ENCODE assay signal across 9 mouse cellular contexts in the genomic region with DNA sequence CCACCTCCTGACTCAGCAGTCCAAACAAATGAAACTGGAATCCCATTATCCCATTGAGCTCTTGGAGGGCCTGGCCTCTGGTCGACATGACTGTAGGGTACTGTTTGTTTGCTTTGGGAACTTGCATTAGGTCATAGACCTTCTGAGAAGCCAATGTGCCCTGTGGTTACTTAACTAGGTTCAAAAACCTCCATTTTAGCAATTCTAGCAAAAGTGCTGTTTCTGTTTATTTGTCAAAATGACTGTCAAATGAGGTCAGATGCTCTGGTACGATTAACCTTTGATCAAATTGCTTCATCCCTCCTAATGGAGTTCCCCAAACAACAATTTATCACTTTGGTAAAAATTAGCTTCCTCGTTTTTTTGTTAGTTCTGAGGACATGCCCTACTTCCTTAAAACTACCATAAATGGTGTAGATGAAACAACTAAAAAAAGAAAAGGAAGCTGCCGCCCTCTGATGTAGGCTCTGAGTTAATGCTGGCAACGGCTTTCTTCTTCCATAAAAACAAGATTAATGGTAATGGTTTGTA. TPM values are rescaled to one million over a fixed set of nuclear protein-coding genes. Genes with fewer than 3 reads are reported as not detected.
DNase-seq lines count a peak whose midpoint lies in the region; ATAC-seq and TF ChIP-seq lines count a peak whose summit lies in the region.
"Had no signal": no experiment of that assay in that cellular context is flagged by ENCODE, and none has a peak within 500 bp of the region (broad histone marks: within the 10 kb centered on the region; RNA-seq: fewer than 3 reads in every experiment).

No protein-coding gene starts in this region.

- no peak for ATAC-seq in erythroblast, adult 5-6 weeks (replicated peaks; ENCODE audit: low FRiP score, poor library complexity, severe bottlenecking)

- H3K27ac ChIP-seq in MEL (ENCODE audit: control insufficient read depth, low read depth, low read length), result peak overlapping the region; percentile 98

- H3K9me3 ChIP-seq in erythroblast, embryonic 14.5 days (ENCODE audit: control insufficient read depth, low read length), result peaks cover 3% of the 10 kb centered on the region; the same call in 1 of the 2 replicates
- no peaks in the 10 kb centered on the region for H3K9me3 ChIP-seq in MEL (replicated peaks; ENCODE audit: insufficient read depth, low read length)
- H3K9me3 ChIP-seq: G1E had no signal

- peak overlapping the region; percentile 74 for H3K4me3 ChIP-seq in erythroblast, embryonic 14.5 days (replicated peaks)
- H3K4me3 ChIP-seq in MEL (ENCODE audit: control insufficient read depth in 1 of 2, insufficient read depth in 1 of 2, low read depth in 2 of 2, low read length in 2 of 2), result peak overlapping the region; percentile 15 to 30; a peak in 3 of 4 replicates

- TF ChIP-seq CTCF in MEL (IDR thresholded peaks at IDR 0.05 in 2 of 3, conservative IDR thresholded peaks at IDR 0.05 in 1 of 3; ENCODE audit: control insufficient read depth in 1 of 3, insufficient read depth in 1 of 3, low read depth in 2 of 3, low read length in 3 of 3, poor library complexity in 1 of 3, severe bottlenecking in 1 of 3), result peak in 1 of 3 experiments; percentile 37; a peak in 2 of 6 replicates

- peak; percentile 85 for DNase-seq in MEL (ENCODE audit: low read depth, low spot score)
- DNase-seq in kidney, adult 8-10 months, result peak; percentile 69 to 87
- peak; percentile 61 for DNase-seq in lung, postnatal 25 days (ENCODE audit: low spot score)
- DNase-seq in layer of hippocampus, postnatal 25 days (ENCODE audit: extremely low spot score in 1 of 2, low spot score in 1 of 2), result no peak
- DNase-seq in layer of hippocampus, adult 18-20 months (ENCODE audit: low spot score in 2 of 2), result no peak
- DNase-seq in layer of hippocampus, adult 8-10 months (ENCODE audit: low spot score in 2 of 2), result no peak

- H3K9ac ChIP-seq in MEL (ENCODE audit: control insufficient read depth, low read depth, low read length, poor library complexity, severe bottlenecking), result peak overlapping the region; percentile 63

- peaks cover 78% of the 10 kb centered on the region for H3K36me3 ChIP-seq in erythroblast, embryonic 14.5 days (ENCODE audit: control insufficient read depth)
- peaks cover 0 to 50% of the 10 kb centered on the region in 2 experiments; a peak in 2 of 4 replicates for H3K36me3 ChIP-seq in MEL (ENCODE audit: control insufficient read depth in 1 of 2, insufficient read depth in 2 of 2, low read length in 2 of 2)

- H3K79me2 ChIP-seq in MEL (ENCODE audit: control insufficient read depth, insufficient read depth, low read length, poor library complexity), result peaks cover 21% of the 10 kb centered on the region

- peak; percentile 44 for TF ChIP-seq RAD21 in MEL (IDR thresholded peaks at IDR 0.05; ENCODE audit: low read depth, low read length)

- TF ChIP-seq POLR2A in MEL (IDR thresholded peaks at IDR 0.05; ENCODE audit: control insufficient read depth in 1 of 2, insufficient read depth in 1 of 2, low read depth in 1 of 2, low read length in 2 of 2, poor library complexity in 1 of 2), result no peak; a peak in 1 of 4 replicates

- peak; percentile 80 to 84 for TF ChIP-seq EP300 in MEL (IDR thresholded peaks at IDR 0.05; ENCODE audit: low read depth in 1 of 2, low read length in 2 of 2)

- H3K4me1 ChIP-seq in erythroblast, embryonic 14.5 days (ENCODE audit: control insufficient read depth), result peaks cover 79% of the 10 kb centered on the region
- peaks cover 25 to 55% of the 10 kb centered on the region in 2 experiments for H3K4me1 ChIP-seq in MEL (ENCODE audit: control insufficient read depth in 1 of 2, insufficient read depth in 2 of 2, low read length in 2 of 2)

- no peaks in the 10 kb centered on the region for H3K27me3 ChIP-seq in erythroblast, embryonic 14.5 days (ENCODE audit: control insufficient read depth)
- H3K27me3 ChIP-seq in MEL (ENCODE audit: control insufficient read depth in 1 of 2, insufficient read depth in 2 of 2, low read length in 2 of 2), result no peaks in the 10 kb centered on the region

TF ChIP-seq in MEL, 35 proteins besides CTCF, POLR2A, EP300 and RAD21 (continues in another document):
- peak; percentile 53; the same call in 1 of the 2 replicates for TF ChIP-seq MXI1 (IDR thresholded peaks at IDR 0.05; ENCODE audit: low read depth, low read length)
- peak; percentile 77 for TF ChIP-seq ELF1 (IDR thresholded peaks at IDR 0.05; ENCODE audit: low read depth, low read length)
- peak; percentile 75 for TF ChIP-seq MYC (IDR thresholded peaks at IDR 0.05; ENCODE audit: low read depth, low read length)
- peak; percentile 48 for TF ChIP-seq MYB (IDR thresholded peaks at IDR 0.05; ENCODE audit: low read depth, low read length)
- no peak for TF ChIP-seq SMC3 (IDR thresholded peaks at IDR 0.05; ENCODE audit: low read depth, low read length)
- TF ChIP-seq MAFK (IDR thresholded peaks at IDR 0.05; ENCODE audit: borderline replicate concordance, low read depth, low read length), result peak; percentile 56; the same call in 1 of the 2 replicates
- TF ChIP-seq E2F4 (IDR thresholded peaks at IDR 0.05; ENCODE audit: borderline replicate concordance, low read depth, low read length), result no peak
- no peak for TF ChIP-seq ZMIZ1 (IDR thresholded peaks at IDR 0.05; ENCODE audit: low read depth, low read length)
- no peak for TF ChIP-seq KAT2A (conservative IDR thresholded peaks at IDR 0.05; ENCODE audit: low read depth, low read length)
- no peak; the same call in none of the 2 replicates for TF ChIP-seq TCF12 (IDR thresholded peaks at IDR 0.05; ENCODE audit: low read depth, low read length)
- no peak for TF ChIP-seq BHLHE40 (IDR thresholded peaks at IDR 0.05; ENCODE audit: borderline replicate concordance, low read depth, low read length)
- TF ChIP-seq GATA1 (IDR thresholded peaks at IDR 0.05; ENCODE audit: low read depth, low read length), result peak; percentile 77
- 0 out of 2 replicates have a peak, but pooled peaks have one; percentile 47 for TF ChIP-seq TBP (IDR thresholded peaks at IDR 0.05; ENCODE audit: low read depth, low read length)
- TF ChIP-seq JUND (IDR thresholded peaks at IDR 0.05; ENCODE audit: low read depth, low read length), result no peak
- TF ChIP-seq TAL1 (IDR thresholded peaks at IDR 0.05; ENCODE audit: low read length), result peak; percentile 30; the same call in 1 of the 2 replicates

RNA-seq across cellular contexts. Expression of a gene that starts 3.7 kb away (rescaled TPM):
- 533 and 609 TPM in 2 replicates for polyA plus RNA-seq in erythroblast, embryonic 14.5 days (2012)
- 5,168 and 5,395 TPM in 2 replicates for total RNA-seq in erythroblast, adult 5-6 weeks (2015; ENCODE audit: low replicate concordance)
- total RNA-seq in erythroblast, adult 5-6 weeks (2017; ENCODE audit: low replicate concordance), result 4,534 and 5,176 TPM in 2 replicates
- 1,163 and 1,351 TPM in 2 replicates for total RNA-seq in MEL (2012; rRNA removed)
- polyA plus RNA-seq in MEL (2012; ENCODE audit: insufficient read depth in 1 of 2, insufficient read length in 2 of 2, low read depth in 1 of 2, low replicate concordance in 2 of 2, missing spikeins in 1 of 2), result 1,000 to 10,000 TPM; 1,085 to 1,266 TPM
- total RNA-seq in layer of hippocampus, postnatal 25 days (2021), result 10 to 100 TPM; 64.8 to 76.7 TPM
- 10 to 100 TPM; 58.5 to 70.8 TPM for total RNA-seq in layer of hippocampus, adult 18-20 months (2021)
- 100 to 1,000 TPM in 1 of 4 experiments, 10 to 100 TPM in 3; 57.7 to 113 (median 78.2) TPM for total RNA-seq in layer of hippocampus, adult 8-10 months (2022)

RNA-seq across cellular contexts. Expression of a gene that starts 5.3 kb away (rescaled TPM):
- 16.0 and 23.8 TPM in 2 replicates for polyA plus RNA-seq in erythroblast, embryonic 14.5 days (2012)
- total RNA-seq in erythroblast, adult 5-6 weeks (2015; ENCODE audit: low replicate concordance), result 158 and 217 TPM in 2 replicates
- 141 and 164 TPM in 2 replicates for total RNA-seq in erythroblast, adult 5-6 weeks (2017; ENCODE audit: low replicate concordance)
- 85.4 and 88.4 TPM in 2 replicates for total RNA-seq in MEL (2012; rRNA removed)
- polyA plus RNA-seq in MEL (2012; ENCODE audit: insufficient read depth in 1 of 2, insufficient read length in 2 of 2, low read depth in 1 of 2, low replicate concordance in 2 of 2, missing spikeins in 1 of 2), result 100 to 1,000 TPM in 1 of 2 experiments, not detected in 1; 128 TPM
- 100 to 1,000 TPM; 102 to 108 TPM for total RNA-seq in layer of hippocampus, postnatal 25 days (2021)
- 100 to 1,000 TPM; 102 to 105 TPM for total RNA-seq in layer of hippocampus, adult 18-20 months (2021)
- 100 to 1,000 TPM; 102 to 124 (median 112) TPM for total RNA-seq in layer of hippocampus, adult 8-10 months (2022)

RNA-seq across cellular contexts. Expression of a gene that starts 36.4 kb away (rescaled TPM):
- 0.16 TPM in 2 replicates for polyA plus RNA-seq in erythroblast, embryonic 14.5 days (2012)
- 6.1 and 9.2 TPM in 2 replicates for total RNA-seq in erythroblast, adult 5-6 weeks (2015; ENCODE audit: low replicate concordance)
- total RNA-seq in erythroblast, adult 5-6 weeks (2017; ENCODE audit: low replicate concordance), result 4.1 and 4.5 TPM in 2 replicates
- total RNA-seq in MEL (2012; rRNA removed), result 3.4 and 4.9 TPM in 2 replicates
- polyA plus RNA-seq in MEL (2012; ENCODE audit: insufficient read depth in 1 of 2, insufficient read length in 2 of 2, low read depth in 1 of 2, low replicate concordance in 2 of 2, missing spikeins in 1 of 2), result 1 to 10 TPM in 1 of 2 experiments, not detected in 1; 7.0 TPM
- 10 to 100 TPM; 36.0 to 37.9 TPM for total RNA-seq in layer of hippocampus, postnatal 25 days (2021)
- total RNA-seq in layer of hippocampus, adult 18-20 months (2021), result 10 to 100 TPM; 29.9 to 31.3 TPM
- 10 to 100 TPM; 31.7 to 39.2 (median 36.8) TPM for total RNA-seq in layer of hippocampus, adult 8-10 months (2022)

RNA-seq across cellular contexts. Expression of a gene that starts 36.4 kb away (rescaled TPM):
- 12.9 and 13.9 TPM in 2 replicates for polyA plus RNA-seq in erythroblast, embryonic 14.5 days (2012)
- 149 and 157 TPM in 2 replicates for total RNA-seq in erythroblast, adult 5-6 weeks (2015; ENCODE audit: low replicate concordance)
- 238 and 268 TPM in 2 replicates for total RNA-seq in erythroblast, adult 5-6 weeks (2017; ENCODE audit: low replicate concordance)
- 80.9 and 83.1 TPM in 2 replicates for total RNA-seq in MEL (2012; rRNA removed)
- 100 to 1,000 TPM in 1 of 2 experiments, not detected in 1; 241 TPM for polyA plus RNA-seq in MEL (2012; ENCODE audit: insufficient read depth in 1 of 2, insufficient read length in 2 of 2, low read depth in 1 of 2, low replicate concordance in 2 of 2, missing spikeins in 1 of 2)
- 100 to 1,000 TPM; 167 to 187 TPM for total RNA-seq in layer of hippocampus, postnatal 25 days (2021)
- total RNA-seq in layer of hippocampus, adult 18-20 months (2021), result 100 to 1,000 TPM; 163 to 172 TPM
- total RNA-seq in layer of hippocampus, adult 8-10 months (2022), result 100 to 1,000 TPM; 157 to 186 (median 166) TPM

RNA-seq across cellular contexts. Expression of a gene that starts 45.7 kb away (rescaled TPM):
- polyA plus RNA-seq in erythroblast, embryonic 14.5 days (2012), result not detected in 2 replicates
- not detected in 2 replicates for total RNA-seq in erythroblast, adult 5-6 weeks (2015; ENCODE audit: low replicate concordance)
- 0.51 TPM in 1 of 2 replicates, not detected in the other for total RNA-seq in erythroblast, adult 5-6 weeks (2017; ENCODE audit: low replicate concordance)
- 0.15 and 0.26 TPM in 2 replicates for total RNA-seq in MEL (2012; rRNA removed)
- under 1 TPM in 1 of 2 experiments, not detected in 1; 0.58 TPM for polyA plus RNA-seq in MEL (2012; ENCODE audit: insufficient read depth in 1 of 2, insufficient read length in 2 of 2, low read depth in 1 of 2, low replicate concordance in 2 of 2, missing spikeins in 1 of 2)
- 10 to 100 TPM; 28.5 to 31.6 TPM for total RNA-seq in layer of hippocampus, postnatal 25 days (2021)
- total RNA-seq in layer of hippocampus, adult 18-20 months (2021), result 10 to 100 TPM; 30.2 to 33.0 TPM
- total RNA-seq in layer of hippocampus, adult 8-10 months (2022), result 10 to 100 TPM; 30.1 to 37.2 (median 34.8) TPM

Comparison
In these comparisons a context has a peak if more than half of its experiments do, and no peak if none do; other contexts are left out.
1. DNase-seq: peak in MEL (single experiment), kidney, adult 8-10 months (2 of 2) and lung, postnatal 25 days (single experiment); none in layer of hippocampus, postnatal 25 days (0 of 2), layer of hippocampus, adult 18-20 months (0 of 2) and layer of hippocampus, adult 8-10 months (0 of 2).
2. RNA of a gene that starts 3.7 kb away (total RNA-seq): 4,534 to 5,395 TPM in erythroblast, adult 5-6 weeks and 1,163 to 1,351 TPM in MEL; 57.7 to 113 TPM in layer of hippocampus, adult 8-10 months, 64.8 to 76.7 TPM in layer of hippocampus, postnatal 25 days and 58.5 to 70.8 TPM in layer of hippocampus, adult 18-20 months; every median in the first group is over 10 times any median in the second.